Mouse (Mus musculus) urinary bladder, postnatal 36 days (tissue): ENCODE data around the gene Exd2.

Experiments used
- DNase-seq, 2 experiments: peaks; one replicate each; pipeline ENCODE4 v3.0.0; 2022; ENCODE audit warnings: low spot score in 2 of 2, mixed read lengths in 1 of 2

The Exd2 gene

GRCm38 (mm10) chr12:80549646-80550045 lies 86.8 kb downstream of the Exd2 start:
- peak in 1 of 2 experiments; percentile 52 for DNase-seq
